Mouse (Mus musculus) layer of hippocampus, postnatal 10 days (tissue): ENCODE results near the gene Gamt. TPM values are rescaled to one million over a fixed set of nuclear protein-coding genes. Genes with fewer than 3 reads are reported as not detected.
"Not testable (repeated sequence)": the region's sequence is repeated elsewhere in the genome, so short reads cannot be mapped to it uniquely, and the experiment has no call there.

Source experiments
- DNase-seq, 2 experiments: peaks; one replicate each; pipeline ENCODE4 v3.0.0; 2021; ENCODE audit warnings: low spot score in 2 of 2
- total RNA-seq, 2 experiments: library from RNA; stranded (reverse); gene quantifications; 2 replicates each; pipeline ENCODE4 v1.2.3; 2021

Gamt gene
- total RNA-seq, 2 experiments from 2014 or later, result 27.8 to 31.5 TPM

DNA sequence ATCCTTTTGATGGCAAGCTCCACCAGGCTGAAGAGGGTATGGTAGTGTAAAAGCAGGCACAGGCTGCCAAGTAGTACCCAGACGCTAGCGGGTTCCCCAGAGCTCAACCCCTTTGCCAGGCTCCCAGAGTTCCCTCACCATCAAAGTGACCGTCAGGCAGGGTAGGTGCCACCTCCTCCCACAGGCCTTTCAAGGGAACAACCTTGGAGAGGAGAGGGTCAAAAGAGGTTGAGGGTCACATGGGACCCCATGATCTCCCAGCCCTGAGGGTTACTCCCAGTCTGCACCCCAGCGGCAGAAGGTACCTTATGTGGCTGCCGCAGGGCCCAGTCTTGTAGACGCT, 1.4 kb downstream of the Gamt start:
- no peak for DNase-seq

DNA sequence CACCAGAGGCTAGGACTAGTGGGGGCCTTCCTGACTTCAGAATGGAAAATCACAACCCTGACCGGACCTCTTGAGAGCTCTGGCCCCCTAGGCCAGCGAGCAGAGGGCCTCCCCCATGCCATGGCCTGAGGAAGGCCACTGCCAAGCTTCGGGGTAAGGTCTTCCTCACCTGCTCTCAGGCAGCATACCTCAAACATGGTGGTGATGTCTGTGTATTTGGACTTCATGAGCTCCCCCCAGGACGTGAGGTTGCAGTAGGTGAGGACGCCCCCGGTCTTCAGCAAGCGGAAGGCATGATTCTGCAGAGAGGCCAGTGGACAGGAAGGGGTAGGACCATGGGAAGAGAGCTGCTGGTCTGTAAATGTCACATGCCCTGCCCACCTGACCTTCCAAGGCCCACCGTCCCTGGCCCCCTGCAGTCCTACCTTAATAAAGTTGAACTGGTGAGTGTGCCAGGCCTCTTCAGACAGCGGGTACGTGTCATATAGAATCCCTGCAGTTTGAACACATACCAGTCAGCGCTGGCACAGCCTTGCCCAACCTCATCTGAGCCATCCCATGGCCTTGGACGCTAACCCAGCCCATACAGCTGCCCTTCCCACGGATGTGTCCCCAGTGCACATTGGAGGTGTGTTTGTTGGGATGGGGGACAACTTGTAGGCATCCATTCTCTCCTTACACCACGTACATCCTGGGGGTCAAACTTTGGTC, 1.9 kb downstream of the Gamt start:
- DNase-seq, result no peak

DNA sequence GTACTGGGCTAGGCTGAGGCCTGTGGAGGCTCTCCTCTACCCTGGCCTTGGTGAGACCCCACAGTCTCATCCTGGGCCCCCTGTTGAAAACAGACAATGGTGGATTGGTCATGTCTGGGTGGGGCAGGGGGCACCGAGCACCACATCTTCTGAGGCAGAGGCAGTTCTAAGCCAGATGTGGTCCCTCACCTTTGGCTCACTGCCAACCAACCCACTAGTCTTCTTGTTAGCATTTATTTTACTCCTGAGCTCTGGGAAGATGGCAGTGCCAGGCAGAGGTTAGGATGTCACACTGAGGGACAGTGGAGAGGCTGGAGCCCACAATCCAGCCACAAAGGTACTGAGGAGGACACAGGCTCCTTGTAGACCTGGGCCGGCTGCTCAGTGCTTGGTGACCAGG, 2.9 kb downstream of the Gamt start:
- DNase-seq, result no peak

DNA sequence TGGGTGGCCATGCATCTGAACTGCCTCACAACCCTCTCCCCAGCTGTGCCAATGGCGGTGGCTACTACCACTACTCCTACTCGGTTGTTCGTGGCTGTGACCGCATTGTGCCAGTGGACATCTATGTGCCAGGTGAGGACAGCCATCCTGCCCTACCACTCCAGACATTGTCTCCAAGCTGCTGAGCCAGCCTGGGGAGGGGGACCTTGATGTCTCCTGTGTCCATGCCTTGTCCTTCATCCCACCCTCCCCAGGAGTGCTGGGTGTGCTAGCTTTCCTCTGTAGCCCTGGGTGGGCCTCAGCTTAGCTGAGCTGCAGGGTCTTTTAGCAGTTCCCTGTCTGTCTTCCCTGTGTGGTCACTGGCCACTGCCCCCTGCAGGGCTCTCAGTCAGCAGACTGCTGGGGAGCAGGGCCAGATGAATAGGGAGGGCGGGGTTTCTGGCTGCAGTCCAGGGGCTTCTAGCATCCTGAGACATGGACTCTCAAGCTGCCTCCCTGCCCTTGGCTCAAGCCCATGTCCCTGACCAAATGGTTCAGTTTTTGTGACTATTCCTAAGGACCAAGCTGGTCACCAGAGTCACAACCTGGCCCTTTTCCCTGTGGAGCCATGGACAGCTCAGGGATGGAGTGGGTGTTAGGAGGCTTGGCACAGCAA, 4.8 kb downstream of the Gamt start:
- no peak for DNase-seq

DNA sequence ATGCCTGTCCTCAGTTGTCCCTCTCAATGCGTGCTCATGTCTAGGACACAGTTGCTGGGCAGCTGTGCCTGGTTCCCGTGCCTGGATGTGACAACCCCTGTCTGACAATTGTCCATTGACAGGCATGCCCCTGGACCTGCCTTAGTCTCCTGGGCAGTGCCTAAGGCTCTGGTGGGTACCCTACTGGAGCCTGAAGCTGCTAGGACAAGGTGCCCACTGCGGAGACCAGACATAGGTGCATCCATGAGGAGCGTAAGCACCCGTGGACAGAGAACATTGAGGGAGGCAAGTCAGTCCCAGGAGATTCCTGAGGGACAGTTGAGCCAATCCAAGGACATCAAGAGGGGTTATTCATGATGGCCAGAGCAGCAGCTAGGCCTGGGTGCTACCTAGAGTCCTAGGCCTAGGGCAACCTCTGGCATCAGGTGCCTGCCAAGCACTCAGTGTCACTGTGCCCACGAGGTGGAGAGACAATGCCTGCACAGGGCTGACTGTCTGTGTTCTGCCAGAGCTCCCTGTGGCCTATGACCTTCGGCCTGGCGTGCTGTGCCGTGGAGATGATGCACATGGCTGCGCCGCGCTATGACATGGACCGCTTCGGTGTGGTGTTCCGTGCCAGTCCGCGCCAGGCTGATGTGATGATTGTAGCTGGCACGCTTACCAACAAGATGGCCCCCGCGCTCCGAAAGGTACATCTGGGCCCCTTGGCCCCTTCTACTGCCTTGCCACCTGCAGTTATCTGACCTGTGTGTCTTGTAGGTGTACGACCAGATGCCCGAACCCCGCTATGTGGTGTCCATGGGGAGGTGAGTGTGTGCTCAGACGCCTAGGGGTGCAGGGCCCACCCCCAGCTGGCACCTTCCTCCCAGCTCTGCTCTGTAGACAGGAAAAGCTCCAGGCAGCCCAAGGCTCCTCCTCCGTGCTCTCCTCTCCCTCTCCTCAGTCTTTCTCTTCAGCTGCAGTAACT, 6.2 kb downstream of the Gamt start:
- DNase-seq, result no peak

DNA sequence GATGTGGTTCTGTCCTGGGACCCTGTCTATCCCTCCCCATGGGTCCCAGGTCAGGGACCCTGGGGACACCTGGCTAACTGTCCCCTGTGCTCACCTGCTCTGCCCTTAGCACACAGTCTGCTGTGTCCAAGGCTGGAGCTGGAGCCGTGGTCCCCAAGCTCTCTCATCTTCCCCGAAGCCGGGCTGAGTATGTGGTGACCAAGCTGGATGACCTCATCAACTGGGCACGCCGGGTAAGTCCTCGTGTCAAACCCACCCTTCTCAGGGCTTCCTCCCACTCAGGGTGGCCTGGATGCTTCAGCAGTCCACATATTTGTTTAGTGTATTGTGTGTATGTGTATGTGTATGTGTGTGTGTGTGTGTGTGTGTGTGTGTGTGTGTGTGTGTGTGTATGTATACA, 7.3 kb downstream of the Gamt start:
- no peak for DNase-seq

DNA sequence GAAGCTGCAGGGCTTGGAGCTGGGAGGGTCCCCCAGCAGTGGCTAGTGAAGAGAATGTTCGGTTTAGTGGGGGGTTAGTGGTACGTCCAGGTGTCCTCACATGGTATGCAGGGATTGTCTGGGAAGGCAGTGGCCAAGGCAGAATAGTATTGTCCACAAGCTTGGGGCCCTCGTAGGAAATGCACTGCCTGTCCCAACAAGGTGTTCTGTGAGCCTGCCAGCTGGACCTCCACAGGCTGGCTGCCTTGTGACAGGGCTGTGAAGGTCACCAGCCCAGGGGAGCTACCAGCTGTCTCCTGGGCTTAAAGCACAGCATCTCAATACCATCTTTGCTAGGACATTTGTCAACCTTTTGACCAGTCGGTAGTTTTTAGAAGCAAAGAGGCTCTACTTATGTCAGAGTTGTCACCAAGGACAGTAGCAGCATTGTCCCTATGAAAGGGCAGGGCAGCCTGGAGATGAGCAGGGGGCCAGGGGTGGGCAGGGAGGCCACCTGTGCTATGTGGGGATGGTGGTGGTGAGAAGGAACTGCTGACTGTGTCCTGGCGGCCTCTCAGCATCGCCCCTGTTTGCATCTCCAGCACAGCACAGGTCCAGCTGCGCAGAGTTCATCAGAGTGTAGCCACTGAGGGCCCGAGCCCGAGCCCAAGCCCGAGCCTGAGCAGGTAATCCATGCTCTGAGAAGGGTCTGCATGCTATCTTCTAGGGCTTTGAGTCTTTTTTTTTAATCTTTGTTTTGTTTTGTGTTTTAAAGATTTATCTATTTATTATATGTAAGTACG, 8.1 kb downstream of the Gamt start:
- DNase-seq, result no peak

DNA sequence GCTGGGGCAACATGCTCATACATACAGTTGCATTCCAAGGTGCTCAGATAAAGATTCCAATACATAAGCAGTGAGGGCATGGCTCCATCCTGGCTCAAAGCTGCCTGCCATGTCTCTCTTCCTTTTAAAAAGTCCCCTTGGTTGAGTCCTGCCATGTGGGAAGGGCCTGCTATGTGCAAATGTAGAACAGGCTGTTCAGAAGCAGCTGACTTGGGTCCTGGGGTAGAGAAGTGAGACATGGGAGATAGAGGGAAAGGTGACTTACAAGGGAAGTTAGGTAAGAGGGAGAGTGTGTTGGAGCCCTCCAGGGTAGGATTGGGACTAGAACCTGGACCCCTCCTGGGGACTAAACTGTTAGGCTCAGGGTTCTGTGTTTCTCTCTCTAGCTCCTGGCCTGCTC, 8.8 kb downstream of the Gamt start:
- DNase-seq, result no peak

DNA sequence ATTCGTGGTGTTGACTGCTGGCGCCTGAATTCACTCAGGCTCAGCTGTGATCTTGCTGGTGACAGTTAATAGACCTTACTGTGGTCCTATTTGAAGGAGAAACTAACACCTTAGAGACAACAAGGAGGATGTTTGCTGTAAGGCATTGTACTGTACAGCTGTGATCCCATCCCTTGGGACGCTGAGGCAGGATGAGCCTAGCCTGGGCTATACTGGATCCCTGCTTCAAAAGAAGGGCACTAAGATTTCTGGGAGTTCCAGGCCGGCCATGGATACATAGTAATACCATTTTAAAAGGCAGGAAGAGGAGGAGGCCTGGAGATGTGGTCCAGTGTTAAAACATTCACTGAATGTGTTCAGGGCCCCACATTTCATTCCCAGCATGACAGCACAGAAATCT, 10.2 kb downstream of the Gamt start:
- DNase-seq, result no peak

DNA sequence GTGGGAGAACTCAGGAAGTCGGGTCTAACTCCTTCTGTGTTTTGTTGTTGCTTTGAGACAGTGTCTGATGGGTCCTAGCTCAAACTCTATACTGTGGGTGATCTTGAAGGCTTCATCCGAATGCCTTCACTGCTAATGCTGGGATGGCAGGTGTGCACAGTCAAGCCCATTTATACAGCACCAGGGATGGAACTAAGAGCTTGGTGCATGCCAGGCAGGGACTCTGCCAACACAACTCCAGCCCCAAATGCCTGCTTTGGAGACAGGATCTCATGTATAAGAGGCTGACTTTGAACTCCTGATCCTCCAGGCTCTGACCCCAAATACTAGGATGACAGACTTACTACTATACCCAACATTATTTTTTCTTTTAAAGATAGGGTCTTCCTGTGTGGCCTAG, 10.8 kb downstream of the Gamt start:
- DNase-seq, result no peak

DNA sequence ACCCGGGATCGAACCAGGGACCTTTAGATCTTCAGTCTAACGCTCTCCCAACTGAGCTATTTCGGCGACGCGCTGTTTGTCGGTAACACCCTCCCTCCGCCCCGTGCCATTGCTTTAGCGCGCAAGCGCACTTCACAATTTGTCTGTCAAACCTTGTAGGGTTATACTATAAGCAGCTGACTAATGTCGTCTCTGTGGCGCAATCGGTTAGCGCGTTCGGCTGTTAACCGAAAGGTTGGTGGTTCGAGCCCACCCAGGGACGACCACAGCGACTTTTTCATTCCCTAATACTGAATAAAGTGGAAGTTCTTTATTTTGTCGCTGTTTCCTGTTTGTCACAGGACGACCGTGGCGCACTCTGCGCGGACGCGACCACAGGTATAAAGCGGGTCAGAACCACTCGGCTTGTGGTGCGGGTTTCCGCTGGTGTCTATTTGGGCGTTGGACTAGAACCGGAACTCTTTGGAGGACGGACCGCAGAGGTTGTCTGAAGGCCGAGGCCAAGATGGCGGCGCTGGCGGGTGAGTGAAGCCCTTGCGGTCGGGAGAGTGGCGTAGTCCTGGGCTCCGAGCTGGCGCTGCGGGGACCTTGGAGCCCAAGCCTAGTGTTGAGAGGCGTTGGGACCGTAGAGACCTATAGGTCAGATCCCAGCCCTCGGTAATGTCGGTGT, 11.7 kb downstream of the Gamt start, which contains the start of gene Ndufs7:
Gene Ndufs7, plus strand, starts transcription at position 151 of the 670 bp plus-strand sequence.
- DNase-seq, result peak; percentile 97 to 98

DNA sequence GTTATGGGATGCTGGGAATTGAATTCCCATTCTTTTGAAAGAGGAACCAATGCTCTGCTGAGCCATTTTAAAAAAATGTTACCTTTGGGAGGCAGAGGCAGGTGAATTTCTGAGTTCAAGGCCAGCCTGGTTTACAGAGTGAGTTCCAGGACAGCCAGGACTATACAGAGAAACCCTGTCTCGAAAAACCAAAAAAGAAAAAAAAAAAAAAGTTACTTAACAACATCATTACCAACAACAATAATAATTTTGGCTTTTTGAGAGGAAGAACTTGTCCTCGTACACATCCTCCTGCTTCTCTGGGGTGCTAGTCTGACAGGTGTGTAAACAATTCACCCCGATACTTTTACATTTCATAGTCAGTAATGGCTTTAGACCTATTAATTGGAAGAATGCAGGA, 12.4 kb downstream of the Gamt start:
- DNase-seq, result not testable (repeated sequence)

DNA sequence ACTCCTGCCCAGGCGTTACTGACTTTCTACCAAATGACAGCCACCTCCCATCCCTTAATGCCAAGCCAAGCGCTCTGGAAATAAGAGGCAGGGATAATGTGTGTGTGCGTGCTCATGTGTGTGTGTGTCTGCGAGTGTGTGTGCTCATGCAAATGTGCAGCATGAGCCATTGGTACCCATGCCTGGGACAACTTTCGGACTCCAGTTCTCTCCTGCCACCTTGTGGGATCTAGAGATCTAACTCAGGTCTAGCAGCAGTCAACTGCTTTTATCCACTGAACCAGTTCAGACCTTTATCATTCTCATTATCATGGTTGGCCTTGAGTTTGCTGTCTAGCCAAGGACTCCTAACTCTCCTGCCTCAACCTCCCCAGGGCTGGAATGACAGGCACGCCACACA, 13.0 kb downstream of the Gamt start:
- DNase-seq, result no peak

DNA sequence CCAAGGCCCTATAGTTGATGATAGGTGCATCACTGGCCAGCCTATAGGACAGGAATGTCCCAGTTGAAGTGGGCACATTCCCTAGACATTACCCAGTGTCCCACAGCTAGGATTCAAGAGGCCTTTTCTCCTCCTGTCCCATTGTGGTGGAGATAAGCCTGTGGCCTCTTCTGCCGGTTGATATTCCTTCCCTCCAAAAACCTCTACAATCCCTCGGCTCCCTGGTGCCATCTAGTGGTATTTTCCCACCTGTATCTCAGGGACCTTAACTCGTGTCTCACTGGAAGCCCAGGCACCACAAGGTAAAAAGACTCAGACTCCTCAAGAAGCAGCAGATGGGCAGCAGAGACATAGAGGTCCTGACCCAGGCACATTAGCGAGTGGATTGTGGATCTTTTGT, 15.2 kb downstream of the Gamt start:
- DNase-seq, result peak; percentile 84 to 87

DNA sequence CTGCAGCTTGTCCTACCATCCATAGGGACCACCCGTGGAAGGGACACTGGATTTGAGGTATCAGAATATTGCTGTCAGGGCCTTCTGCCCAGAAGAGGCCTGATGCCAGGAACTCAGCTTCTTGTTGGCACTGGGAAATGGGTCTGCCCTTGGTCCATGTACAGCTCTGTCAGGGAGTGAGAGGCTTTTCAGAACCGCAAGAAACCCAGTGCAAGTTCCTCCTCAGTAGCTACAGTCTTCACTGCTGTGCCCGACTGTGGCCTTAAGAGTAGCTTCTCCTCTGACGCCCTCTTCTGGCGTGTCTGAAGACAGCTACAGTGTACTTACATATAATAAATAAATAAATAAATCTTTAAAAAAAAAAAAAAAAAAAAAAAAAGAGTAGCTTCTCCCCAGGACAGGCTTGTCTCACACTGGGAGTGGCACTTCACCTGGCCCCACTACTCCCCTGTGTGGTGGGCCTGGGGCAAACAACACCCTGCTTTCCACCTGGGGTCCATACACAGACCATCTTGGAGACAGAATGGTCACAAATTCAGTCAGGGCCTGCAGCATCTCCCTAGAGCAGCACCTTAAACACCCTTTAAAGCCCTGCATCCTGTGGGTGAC, 15.9 kb downstream of the Gamt start:
- DNase-seq, result peak in 1 of 2 experiments; percentile 39

DNA sequence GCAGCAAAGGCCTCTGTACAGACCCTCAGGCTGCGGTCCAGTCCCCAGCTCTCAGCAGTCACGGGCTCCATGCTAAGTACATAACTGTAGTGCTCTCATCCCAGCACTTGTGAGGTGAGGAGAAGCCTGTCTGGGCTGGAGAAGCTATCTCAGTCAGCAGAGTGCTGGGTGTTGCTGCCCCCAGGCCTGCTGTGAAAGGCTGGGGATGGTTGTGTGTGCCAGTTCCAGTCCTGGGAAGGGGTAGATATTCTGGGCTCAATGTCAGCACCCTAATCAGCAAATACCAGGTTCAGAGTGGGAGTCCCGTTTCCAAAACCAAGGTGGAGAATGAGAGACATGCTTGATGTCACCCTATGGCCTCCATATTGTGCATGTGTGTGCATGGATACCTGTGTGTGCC, 18.2 kb downstream of the Gamt start:
- no peak for DNase-seq

DNA sequence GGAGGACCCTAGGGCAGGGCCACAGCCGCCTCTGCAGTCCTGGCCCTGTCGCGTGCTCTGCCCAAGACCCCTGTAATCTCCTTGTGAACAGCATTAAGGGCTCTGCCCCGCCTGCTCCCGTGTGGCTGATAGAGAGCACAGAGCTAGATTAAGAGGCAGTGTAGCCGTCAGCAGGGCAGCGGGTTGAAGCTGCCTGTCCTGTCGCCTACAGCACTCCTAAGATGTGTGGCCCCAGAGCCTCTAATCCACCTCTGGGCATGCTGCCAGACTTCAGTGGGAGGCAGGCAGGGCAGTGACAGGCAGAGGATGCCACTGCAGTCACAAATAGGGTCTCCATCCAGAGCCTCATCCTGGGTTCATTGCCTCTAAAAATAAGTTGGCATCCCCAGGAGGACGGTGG, 18.7 kb downstream of the Gamt start:
- no peak for DNase-seq

DNA sequence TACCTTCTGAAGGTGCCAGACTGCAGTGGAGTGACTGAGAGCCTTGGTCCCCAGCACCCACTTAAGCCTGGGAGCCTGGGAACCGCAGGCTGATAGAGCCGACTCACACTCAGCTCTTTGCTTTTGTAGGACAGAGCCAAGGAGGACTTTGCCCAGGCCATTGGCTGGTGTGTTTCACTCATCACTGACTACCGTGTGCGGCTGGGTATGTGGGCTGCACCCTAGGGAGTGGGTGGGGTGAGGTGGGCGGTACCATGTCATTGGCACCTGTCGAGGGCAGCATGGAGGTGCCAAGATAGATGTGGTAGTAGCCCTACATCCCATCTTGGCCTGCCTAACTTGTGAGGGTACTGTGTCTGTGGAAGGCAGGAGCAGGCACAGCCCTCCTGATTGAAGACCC, 21.0 kb downstream of the Gamt start:
- no peak for DNase-seq

DNA sequence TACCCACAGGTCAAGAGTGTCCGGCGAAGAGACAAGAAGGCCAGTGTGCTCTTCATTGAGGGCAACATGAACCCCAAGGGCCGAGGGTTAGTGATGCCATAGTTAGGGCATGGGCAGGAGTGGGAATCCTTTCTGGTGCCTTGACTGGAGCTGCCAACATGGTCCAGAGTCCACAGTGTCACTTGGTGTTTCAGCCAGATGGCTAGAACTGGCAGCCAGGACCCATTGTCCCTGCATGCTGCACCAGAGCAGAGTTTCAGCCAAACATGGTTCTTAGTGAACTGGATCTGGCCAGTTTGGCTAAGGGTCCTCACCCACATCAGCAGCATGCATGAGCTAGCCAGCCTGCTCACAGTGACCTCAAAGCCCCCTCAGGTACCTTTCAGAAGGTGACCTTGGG, 22.5 kb downstream of the Gamt start:
- DNase-seq, result no peak

DNA sequence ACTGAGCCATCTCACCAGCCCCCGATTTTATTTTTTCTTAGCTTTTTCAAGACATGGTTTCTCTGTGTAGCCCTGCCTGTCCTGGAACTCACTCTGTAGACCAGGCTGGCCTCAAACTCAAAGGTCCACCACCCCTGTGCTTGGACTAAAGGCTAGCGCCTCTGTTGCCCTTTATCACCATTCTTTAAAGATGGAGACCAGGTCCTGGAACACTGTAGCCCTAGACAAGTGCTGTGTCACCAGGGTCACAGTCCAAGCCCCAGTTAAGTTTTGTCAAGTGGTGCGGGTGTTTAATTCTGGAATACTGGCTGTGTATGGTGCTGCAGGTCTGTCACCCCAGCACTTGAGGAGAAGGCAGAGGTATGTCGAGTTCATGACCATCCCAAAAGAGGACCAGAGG, 23.8 kb downstream of the Gamt start:
- no peak for DNase-seq
